Mouse (Mus musculus) brain, embryonic 14.5 days (tissue): ENCODE measurements at regions not wholly inside any gene's neighbourhood (a gene's known extent, or its start where the extent isn't known, plus 50 kb on each side); places are given as distances from the start of the nearest gene placed in this dataset.

ENCODE experiments used
- CTCF ChIP-seq: fragments of 200-500 bp; IDR thresholded peaks from 2 replicates; pipeline ENCODE4 v1.5.1; 2012; ENCODE audit warnings: inconsistent platforms, mild to moderate bottlenecking, moderate library complexity, borderline replicate concordance; ENCODE audit not compliant: insufficient read depth, insufficient read length; ENCODE audit errors: extremely low read depth
- POLR2A ChIP-seq: fragments of 200-500 bp; IDR thresholded peaks from 2 replicates; pipeline ENCODE4 v1.6.1; 2012; ENCODE audit warnings: mild to moderate bottlenecking, inconsistent platforms, borderline replicate concordance; ENCODE audit not compliant: poor library complexity, insufficient read depth, insufficient read length, severe bottlenecking; ENCODE audit errors: extremely low read depth

DNA sequence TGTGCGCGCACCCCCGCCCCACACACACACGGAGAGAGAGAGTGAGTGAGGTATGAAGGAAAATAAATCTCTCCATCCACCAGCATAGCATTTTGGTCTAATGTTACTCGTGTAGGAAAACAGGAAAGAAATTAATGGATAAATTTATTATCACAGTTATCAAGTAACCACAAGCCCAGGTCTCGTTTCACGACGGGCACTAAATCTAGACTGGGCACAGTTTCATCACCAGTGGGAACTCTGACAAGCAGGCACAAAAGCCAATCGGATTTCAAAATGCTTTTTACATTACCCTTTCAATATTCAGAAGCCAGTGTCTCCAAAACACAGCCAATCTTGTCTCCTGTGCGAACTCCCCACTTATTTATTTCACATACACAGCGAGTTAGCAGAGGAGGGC, 244.9 kb upstream of the Lrtm1 start:
- TF ChIP-seq CTCF (no peak), POLR2A (no peak)
